Mouse (Mus musculus): ENCODE results near the gene Hjurp. TPM values are rescaled to one million over a fixed set of nuclear protein-coding genes. Genes with fewer than 3 reads are reported as not detected.
"Not testable (repeated sequence)": the region's sequence is repeated elsewhere in the genome, so short reads cannot be mapped to it uniquely, and the experiment has no call there.

Gene Hjurp
- polyA plus RNA-seq, 1 experiment from 2014 or later: 63.6 TPM

GRCm38 (mm10) chr1:88223591-88223990 lies 53.8 kb downstream of the Hjurp start:
- Histone ChIP-seq H3K4me2 (no peak overlapping the region), H3K4me3 (replicated peaks) (no peak overlapping the region), H3K9ac (replicated peaks) (no peak overlapping the region), H3K27ac (replicated peaks) (no peak overlapping the region), H3K4me1 (no peaks in the 10 kb centered on the region), H3K36me3 (no peaks in the 10 kb centered on the region), H3K9me3 (replicated peaks) (peaks cover 38% of the 10 kb centered on the region), H3K27me3 (replicated peaks) (no peaks in the 10 kb centered on the region)
- no peak for ATAC-seq (ENCODE audit: low FRiP score)
- 58% methylated on average over 1 of the region's 1 CpGs for WGBS

- not testable (repeated sequence) for H3K4me3 ChIP-seq (replicated peaks); H3K36me3 ChIP-seq; H3K27me3 ChIP-seq (replicated peaks); H3K9ac ChIP-seq (replicated peaks); ATAC-seq (ENCODE audit: low FRiP score); H3K4me1 ChIP-seq; H3K4me2 ChIP-seq; H3K27ac ChIP-seq (replicated peaks)
- H3K9me3 ChIP-seq (replicated peaks): peaks cover 33% of the 10 kb centered on the region
Observed at GRCm38 (mm10) chr1:88223011-88223515, 54.4 kb downstream of the Hjurp start.

DNA sequence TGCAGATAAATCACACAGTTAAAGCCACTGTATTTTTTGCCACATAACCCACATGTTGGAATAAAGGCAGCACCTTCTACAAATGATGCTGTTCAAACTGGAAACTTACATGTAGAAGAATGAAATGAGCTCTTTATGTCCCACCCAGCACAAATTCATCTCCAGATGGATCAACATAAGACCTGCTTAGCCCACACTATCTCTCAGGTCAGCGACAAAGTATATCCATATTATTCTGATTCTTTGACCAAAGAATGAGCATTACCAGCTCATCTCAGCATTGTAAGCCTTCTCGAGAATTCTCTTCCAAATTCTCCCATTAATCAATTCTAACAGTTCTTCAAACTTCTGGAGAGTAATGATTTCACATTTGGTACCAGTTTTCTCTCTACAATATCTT lies 55.2 kb downstream of the Hjurp start:
- no peak for ATAC-seq (ENCODE audit: low FRiP score)
- Histone ChIP-seq H3K4me3 (replicated peaks) (no peak overlapping the region), H3K27me3 (replicated peaks) (no peaks in the 10 kb centered on the region), H3K9me3 (replicated peaks) (peaks cover 29% of the 10 kb centered on the region), H3K4me1 (no peaks in the 10 kb centered on the region), H3K27ac (replicated peaks) (no peak overlapping the region), H3K9ac (replicated peaks) (no peak overlapping the region), H3K36me3 (no peaks in the 10 kb centered on the region), H3K4me2 (no peak overlapping the region)
- WGBS: 56% methylated on average over 2 of the region's 2 CpGs

DNA sequence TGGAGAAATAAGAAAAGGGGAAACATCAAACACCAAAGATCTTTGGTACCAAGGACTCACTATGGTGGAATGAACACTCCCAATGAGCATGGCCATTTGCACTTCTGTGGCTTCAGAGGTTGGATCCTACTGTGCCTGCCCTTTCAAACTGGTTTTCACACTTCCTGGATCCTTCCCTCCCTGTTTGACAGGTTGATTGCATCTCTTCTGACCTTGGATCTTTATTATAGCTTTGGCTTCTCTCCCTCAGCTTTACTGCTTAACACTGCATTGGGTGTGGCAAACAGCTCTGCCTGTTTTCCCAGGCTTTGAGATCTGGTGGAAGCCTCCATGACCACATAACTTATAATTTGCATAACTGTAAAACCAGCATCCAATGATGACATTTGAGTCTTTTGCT lies 57.1 kb downstream of the Hjurp start:
- no peaks in the 10 kb centered on the region for H3K36me3 ChIP-seq
- H3K9ac ChIP-seq (replicated peaks): no peak overlapping the region
- H3K27ac ChIP-seq (replicated peaks): no peak overlapping the region
- no peaks in the 10 kb centered on the region for H3K27me3 ChIP-seq (replicated peaks)
- H3K4me1 ChIP-seq: no peaks in the 10 kb centered on the region
- peaks cover 27% of the 10 kb centered on the region for H3K9me3 ChIP-seq (replicated peaks)
- no peak for ATAC-seq (ENCODE audit: low FRiP score)
- no peak overlapping the region for H3K4me3 ChIP-seq (replicated peaks)
- no peak overlapping the region for H3K4me2 ChIP-seq

GRCm38 (mm10) chr1:88219054-88219453 lies 58.4 kb downstream of the Hjurp start:
- no peak overlapping the region for H3K27ac ChIP-seq (replicated peaks)
- no peaks in the 10 kb centered on the region for H3K27me3 ChIP-seq (replicated peaks)
- H3K4me3 ChIP-seq (replicated peaks): no peak overlapping the region
- no peak overlapping the region for H3K9ac ChIP-seq (replicated peaks)
- H3K36me3 ChIP-seq: no peaks in the 10 kb centered on the region
- no peak overlapping the region for H3K4me2 ChIP-seq
- H3K9me3 ChIP-seq (replicated peaks): peaks cover 37% of the 10 kb centered on the region
- H3K4me1 ChIP-seq: no peaks in the 10 kb centered on the region
- no peak for ATAC-seq (ENCODE audit: low FRiP score)
- 20% methylated on average over 1 of the region's 1 CpGs for WGBS

DNA sequence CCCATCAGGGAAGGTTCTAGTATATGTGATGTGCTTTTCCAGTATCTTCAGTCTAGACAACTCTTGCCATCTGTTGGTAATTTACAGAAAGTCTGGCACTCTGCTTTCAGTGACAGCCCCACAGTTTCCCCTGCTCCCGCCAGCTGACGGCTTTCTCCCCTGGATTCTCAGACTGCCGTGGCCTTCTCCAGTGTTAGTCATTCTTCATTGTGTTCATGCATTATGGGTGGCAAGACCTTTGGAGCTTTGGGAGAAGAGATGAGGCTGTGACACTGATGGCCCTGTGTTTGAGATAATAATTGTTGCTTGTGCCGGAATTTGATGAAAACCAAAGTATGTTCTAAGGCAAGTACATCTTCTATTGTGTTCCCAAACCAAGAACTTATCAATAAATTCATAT lies 58.8 kb downstream of the Hjurp start:
- Histone ChIP-seq H3K4me1 (no peaks in the 10 kb centered on the region), H3K9me3 (replicated peaks) (peaks cover 41% of the 10 kb centered on the region), H3K4me3 (replicated peaks) (no peak overlapping the region), H3K36me3 (no peaks in the 10 kb centered on the region), H3K4me2 (no peak overlapping the region), H3K27me3 (replicated peaks) (no peaks in the 10 kb centered on the region), H3K27ac (replicated peaks) (no peak overlapping the region), H3K9ac (replicated peaks) (no peak overlapping the region)
- no peak for ATAC-seq (ENCODE audit: low FRiP score)
- 54% methylated on average over 4 of the region's 4 CpGs for WGBS

DNA sequence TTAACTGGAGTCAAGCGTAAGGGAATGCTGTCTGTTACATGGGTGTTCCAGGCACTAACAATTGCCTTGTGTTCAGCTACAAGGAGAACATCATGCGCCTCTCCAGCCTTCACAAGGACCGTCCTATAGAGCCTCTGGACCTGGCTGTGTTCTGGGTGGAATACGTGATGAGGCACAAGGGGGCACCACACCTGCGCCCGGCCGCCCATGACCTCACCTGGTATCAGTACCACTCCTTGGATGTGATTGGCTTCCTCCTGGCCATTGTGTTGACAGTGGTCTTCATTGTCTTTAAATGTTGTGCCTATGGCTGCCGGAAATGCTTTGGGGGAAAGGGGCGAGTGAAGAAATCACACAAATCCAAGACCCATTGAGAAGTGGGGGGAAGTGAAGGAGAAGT lies 59.4 kb downstream of the Hjurp start:
- no peaks in the 10 kb centered on the region for H3K36me3 ChIP-seq
- H3K27ac ChIP-seq (replicated peaks): no peak overlapping the region
- no peak overlapping the region for H3K9ac ChIP-seq (replicated peaks)
- no peak for ATAC-seq (ENCODE audit: low FRiP score)
- WGBS: 77% methylated on average over 9 of the region's 9 CpGs
- no peak overlapping the region for H3K4me2 ChIP-seq
- H3K4me1 ChIP-seq: no peaks in the 10 kb centered on the region
- H3K27me3 ChIP-seq (replicated peaks): no peaks in the 10 kb centered on the region
- H3K4me3 ChIP-seq (replicated peaks): no peak overlapping the region
- peaks cover 47% of the 10 kb centered on the region for H3K9me3 ChIP-seq (replicated peaks)

- Histone ChIP-seq H3K27ac (replicated peaks) (no peak overlapping the region), H3K36me3 (no peaks in the 10 kb centered on the region), H3K4me3 (replicated peaks) (no peak overlapping the region), H3K27me3 (replicated peaks) (no peaks in the 10 kb centered on the region), H3K4me1 (no peaks in the 10 kb centered on the region), H3K9ac (replicated peaks) (no peak overlapping the region), H3K4me2 (no peak overlapping the region), H3K9me3 (replicated peaks) (peaks cover 51% of the 10 kb centered on the region)
- no peak for ATAC-seq (ENCODE audit: low FRiP score)
- WGBS: 48% methylated on average over 3 of the region's 3 CpGs
Observed at GRCm38 (mm10) chr1:88217576-88217975, 59.9 kb downstream of the Hjurp start.

- no peak overlapping the region for H3K4me2 ChIP-seq
- H3K4me3 ChIP-seq (replicated peaks): no peak overlapping the region
- H3K27me3 ChIP-seq (replicated peaks): no peaks in the 10 kb centered on the region
- no peaks in the 10 kb centered on the region for H3K4me1 ChIP-seq
- H3K9ac ChIP-seq (replicated peaks): no peak overlapping the region
- ATAC-seq (ENCODE audit: low FRiP score): no peak
- H3K36me3 ChIP-seq: no peaks in the 10 kb centered on the region
- 63% methylated on average over 2 of the region's 2 CpGs for WGBS
- peaks cover 54% of the 10 kb centered on the region for H3K9me3 ChIP-seq (replicated peaks)
- no peak overlapping the region for H3K27ac ChIP-seq (replicated peaks)
Observed at GRCm38 (mm10) chr1:88217144-88217543, 60.3 kb downstream of the Hjurp start.

DNA sequence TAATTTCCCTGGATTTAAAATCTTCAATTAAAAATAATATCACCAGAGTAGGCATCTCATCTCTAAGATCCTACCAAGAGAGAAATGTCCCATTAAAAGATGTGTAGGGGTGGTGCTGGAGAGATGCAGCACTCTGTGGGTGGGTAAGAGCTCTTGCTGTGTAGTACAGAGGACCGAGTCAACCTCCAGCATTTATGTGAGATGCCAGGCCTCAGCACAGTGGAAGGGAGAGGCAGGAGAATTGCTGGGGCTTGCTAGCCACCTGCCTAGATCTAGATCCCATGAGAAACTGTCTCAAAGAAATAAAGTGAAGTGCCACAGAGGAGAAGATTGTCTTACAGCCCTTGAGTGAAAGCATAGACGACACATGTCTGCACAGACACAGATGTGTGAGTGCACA lies 60.9 kb downstream of the Hjurp start:
- no peaks in the 10 kb centered on the region for H3K36me3 ChIP-seq
- WGBS: 61% methylated on average over 2 of the region's 2 CpGs
- no peak overlapping the region for H3K4me3 ChIP-seq (replicated peaks)
- no peak for ATAC-seq (ENCODE audit: low FRiP score)
- no peak overlapping the region for H3K27ac ChIP-seq (replicated peaks)
- H3K4me1 ChIP-seq: no peaks in the 10 kb centered on the region
- H3K9ac ChIP-seq (replicated peaks): no peak overlapping the region
- no peaks in the 10 kb centered on the region for H3K27me3 ChIP-seq (replicated peaks)
- H3K9me3 ChIP-seq (replicated peaks): peaks cover 57% of the 10 kb centered on the region
- no peak overlapping the region for H3K4me2 ChIP-seq

GRCm38 (mm10) chr1:88215466-88216380 lies 61.7 kb downstream of the Hjurp start:
- no peaks in the 10 kb centered on the region for H3K4me1 ChIP-seq
- no peak overlapping the region for H3K9ac ChIP-seq (replicated peaks)
- no peaks in the 10 kb centered on the region for H3K36me3 ChIP-seq
- H3K4me2 ChIP-seq: no peak overlapping the region
- 72% methylated on average over 10 of the region's 10 CpGs for WGBS
- H3K27me3 ChIP-seq (replicated peaks): no peaks in the 10 kb centered on the region
- no peak overlapping the region for H3K4me3 ChIP-seq (replicated peaks)
- H3K27ac ChIP-seq (replicated peaks): no peak overlapping the region
- peaks cover 61% of the 10 kb centered on the region for H3K9me3 ChIP-seq (replicated peaks)
- no peak for ATAC-seq (ENCODE audit: low FRiP score)

GRCm38 (mm10) chr1:88214462-88214952 lies 62.9 kb downstream of the Hjurp start:
- ATAC-seq (ENCODE audit: low FRiP score): no peak

More at GRCm38 (mm10) chr1:88214462-88214952, 62.9 kb downstream of the Hjurp start:
- H3K4me3 ChIP-seq (replicated peaks): no peak overlapping the region
- WGBS: 81% methylated on average over 2 of the region's 2 CpGs
- H3K27me3 ChIP-seq (replicated peaks): no peaks in the 10 kb centered on the region
- no peak overlapping the region for H3K4me2 ChIP-seq
- H3K27ac ChIP-seq (replicated peaks): no peak overlapping the region
- no peaks in the 10 kb centered on the region for H3K36me3 ChIP-seq
- H3K9ac ChIP-seq (replicated peaks): no peak overlapping the region
- H3K9me3 ChIP-seq (replicated peaks): peaks cover 61% of the 10 kb centered on the region
- H3K4me1 ChIP-seq: no peaks in the 10 kb centered on the region

Measured in neural tube, embryonic 15.5 days (tissue).